Mouse (Mus musculus): ENCODE results near the gene Kcnab1. TPM values are rescaled to one million over a fixed set of nuclear protein-coding genes. Genes with fewer than 3 reads are reported as not detected.
"Not testable (repeated sequence)": the region's sequence is repeated elsewhere in the genome, so short reads cannot be mapped to it uniquely, and the experiment has no call there.

Kcnab1 gene
- polyA plus RNA-seq, 1 experiment from 2014 or later, result 3.8 TPM

GRCm38 (mm10) chr3:65385771-65386170 is 276.6 kb downstream of the Kcnab1 start:
- no peak for ATAC-seq (ENCODE audit: insufficient read depth, low FRiP score)
- Histone ChIP-seq H3K9ac (ENCODE audit: low read length) (no peak overlapping the region), H3K4me2 (ENCODE audit: low read depth, low read length) (no peak overlapping the region), H3K27ac (ENCODE audit: low read length) (no peak overlapping the region), H3K4me3 (replicated peaks; ENCODE audit: low read length) (no peak overlapping the region), H3K4me1 (ENCODE audit: control insufficient read depth, insufficient read depth, low read length) (no peaks in the 10 kb centered on the region; the same call in 1 of the 2 replicates), H3K27me3 (ENCODE audit: control insufficient read depth, insufficient read depth, low read length) (no peaks in the 10 kb centered on the region), H3K36me3 (ENCODE audit: control insufficient read depth, insufficient read depth, low read length) (peaks cover 49% of the 10 kb centered on the region), H3K9me3 (replicated peaks; ENCODE audit: control insufficient read depth, low read length) (no peaks in the 10 kb centered on the region)

GRCm38 (mm10) chr3:65391222-65391783 is 282.1 kb downstream of the Kcnab1 start:
- H3K36me3 ChIP-seq (ENCODE audit: control insufficient read depth, insufficient read depth, low read length), result peaks cover 27% of the 10 kb centered on the region
- peaks cover 3% of the 10 kb centered on the region for H3K4me1 ChIP-seq (ENCODE audit: control insufficient read depth, insufficient read depth, low read length)
- no peaks in the 10 kb centered on the region for H3K27me3 ChIP-seq (ENCODE audit: control insufficient read depth, insufficient read depth, low read length)
- WGBS, result 23% methylated on average over 6 of the region's 6 CpGs
- peak overlapping the region; percentile 79 for H3K4me3 ChIP-seq (replicated peaks; ENCODE audit: low read length)
- ATAC-seq (ENCODE audit: insufficient read depth, low FRiP score), result no peak
- H3K4me2 ChIP-seq (ENCODE audit: low read depth, low read length), result peak overlapping the region; percentile 84
- H3K9me3 ChIP-seq (replicated peaks; ENCODE audit: control insufficient read depth, low read length), result no peaks in the 10 kb centered on the region
- peak overlapping the region; percentile 89 for H3K9ac ChIP-seq (ENCODE audit: low read length)
- H3K27ac ChIP-seq (ENCODE audit: low read length), result peak overlapping the region; percentile 89

DNA sequence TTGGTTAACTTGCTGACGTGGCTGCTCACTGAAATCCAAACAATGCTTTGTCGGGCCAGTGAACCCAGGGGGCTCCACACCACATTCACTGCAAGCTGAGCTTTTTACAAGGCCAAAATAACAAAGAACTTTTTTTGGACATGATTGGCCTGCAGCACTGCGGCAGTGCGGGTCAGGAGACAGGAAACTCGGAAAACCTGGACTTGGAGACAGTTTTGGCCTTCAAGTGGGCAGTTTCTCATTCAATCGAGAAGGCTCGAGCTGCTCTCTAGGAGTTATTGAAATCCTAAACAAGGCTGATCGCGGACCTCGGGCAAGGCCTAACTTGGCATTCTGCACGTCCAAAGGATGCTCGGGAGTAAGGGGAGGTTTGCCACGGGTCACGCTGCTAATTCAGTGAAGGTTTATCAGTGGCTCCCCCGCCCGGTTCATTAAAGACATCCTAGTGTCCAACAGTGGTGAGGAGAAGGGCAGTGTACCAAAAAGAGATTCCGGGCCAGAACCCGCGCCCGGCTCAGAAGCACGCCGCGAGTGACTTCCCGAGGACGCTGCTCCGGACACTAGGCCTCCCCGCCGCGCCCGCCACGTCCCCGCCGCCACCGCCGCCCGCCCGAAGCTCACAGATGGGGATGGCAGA is 282.7 kb downstream of the Kcnab1 start:
- H3K27ac ChIP-seq (ENCODE audit: low read length), result peak overlapping the region; percentile 89
- H3K9me3 ChIP-seq (replicated peaks; ENCODE audit: control insufficient read depth, low read length), result no peaks in the 10 kb centered on the region
- ATAC-seq (ENCODE audit: insufficient read depth, low FRiP score), result peak; percentile 56
- H3K4me1 ChIP-seq (ENCODE audit: control insufficient read depth, insufficient read depth, low read length), result peaks cover 3% of the 10 kb centered on the region
- peak overlapping the region; percentile 79 for H3K4me3 ChIP-seq (replicated peaks; ENCODE audit: low read length)
- H3K4me2 ChIP-seq (ENCODE audit: low read depth, low read length), result peak overlapping the region; percentile 84
- H3K9ac ChIP-seq (ENCODE audit: low read length), result peak overlapping the region; percentile 89
- H3K36me3 ChIP-seq (ENCODE audit: control insufficient read depth, insufficient read depth, low read length), result peaks cover 21% of the 10 kb centered on the region
- WGBS, result 0% methylated on average over 37 of the region's 37 CpGs
- H3K27me3 ChIP-seq (ENCODE audit: control insufficient read depth, insufficient read depth, low read length), result no peaks in the 10 kb centered on the region

- no peaks in the 10 kb centered on the region for H3K9me3 ChIP-seq (replicated peaks; ENCODE audit: control insufficient read depth, low read length)
- WGBS, result under 1% methylated on average over 36 of the region's 36 CpGs
- H3K9ac ChIP-seq (ENCODE audit: low read length), result peak within 1 kb of the TSS; percentile 89
- no peaks in the 10 kb centered on the region for H3K27me3 ChIP-seq (ENCODE audit: control insufficient read depth, insufficient read depth, low read length)
- H3K4me1 ChIP-seq (ENCODE audit: control insufficient read depth, insufficient read depth, low read length), result peaks cover 3% of the 10 kb centered on the region
- peak; percentile 100 for ATAC-seq (ENCODE audit: insufficient read depth, low FRiP score)
- peak within 1 kb of the TSS; percentile 89 for H3K27ac ChIP-seq (ENCODE audit: low read length)
- H3K4me2 ChIP-seq (ENCODE audit: low read depth, low read length), result peak within 1 kb of the TSS; percentile 84
- peak within 1 kb of the TSS; percentile 79 for H3K4me3 ChIP-seq (replicated peaks; ENCODE audit: low read length)
- H3K36me3 ChIP-seq (ENCODE audit: control insufficient read depth, insufficient read depth, low read length), result peaks cover 19% of the 10 kb centered on the region
These were observed 283.2 kb downstream of the Kcnab1 start, which contains the start of gene Ssr3 for GRCm38 (mm10) chr3:65392421-65392817. Gene Ssr3 (minus strand): TSS chr3:65392623.

- H3K27ac ChIP-seq (ENCODE audit: low read length); H3K4me3 ChIP-seq (replicated peaks; ENCODE audit: low read length); H3K36me3 ChIP-seq (ENCODE audit: control insufficient read depth, insufficient read depth, low read length); H3K9me3 ChIP-seq (replicated peaks; ENCODE audit: control insufficient read depth, low read length); H3K27me3 ChIP-seq (ENCODE audit: control insufficient read depth, insufficient read depth, low read length); H3K9ac ChIP-seq (ENCODE audit: low read length); H3K4me1 ChIP-seq (ENCODE audit: control insufficient read depth, insufficient read depth, low read length); ATAC-seq (ENCODE audit: insufficient read depth, low FRiP score); H3K4me2 ChIP-seq (ENCODE audit: low read depth, low read length): not testable (repeated sequence)
- WGBS, result 95% methylated on average over 1 of the region's 1 CpGs
These were observed 285.9 kb downstream of the Kcnab1 start for GRCm38 (mm10) chr3:65395111-65395510.

DNA sequence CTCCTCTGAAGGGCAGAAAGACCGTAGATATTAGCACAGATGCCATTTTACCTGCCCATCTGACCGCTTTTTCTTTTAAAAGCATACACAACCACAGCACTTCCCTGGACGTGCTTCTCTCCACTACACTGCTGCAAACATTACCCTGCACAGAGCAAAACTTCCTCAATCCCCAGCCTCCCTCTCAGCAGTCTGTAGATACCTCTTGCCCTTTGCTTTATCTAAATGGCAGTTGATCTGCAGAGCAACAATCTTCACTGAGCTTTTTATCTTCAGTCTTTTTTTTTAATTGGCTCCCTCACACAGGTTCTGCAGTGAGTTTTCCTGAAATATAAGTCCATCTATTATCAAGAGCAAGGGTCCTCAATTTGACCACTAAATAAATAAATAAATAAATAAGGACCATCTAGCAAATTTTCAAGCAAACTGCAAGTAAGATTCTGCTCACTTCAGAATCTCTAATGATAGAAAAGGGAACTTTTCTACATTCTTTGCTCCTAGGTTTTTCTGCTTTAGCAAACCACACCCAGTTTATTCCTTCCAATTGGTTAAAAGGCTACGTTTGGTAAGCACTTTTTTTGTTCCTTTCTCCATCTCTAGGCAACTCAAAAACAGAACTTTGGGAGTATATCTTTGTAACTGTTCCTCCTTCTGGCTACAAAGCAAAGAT is 287.8 kb downstream of the Kcnab1 start:
- H3K4me1 ChIP-seq (ENCODE audit: control insufficient read depth, insufficient read depth, low read length), result no peaks in the 10 kb centered on the region
- no peaks in the 10 kb centered on the region for H3K9me3 ChIP-seq (replicated peaks; ENCODE audit: control insufficient read depth, low read length)
- H3K4me3 ChIP-seq (replicated peaks; ENCODE audit: low read length), result no peak overlapping the region
- no peak overlapping the region for H3K4me2 ChIP-seq (ENCODE audit: low read depth, low read length)
- H3K27ac ChIP-seq (ENCODE audit: low read length), result no peak overlapping the region
- H3K9ac ChIP-seq (ENCODE audit: low read length), result no peak overlapping the region
- ATAC-seq (ENCODE audit: insufficient read depth, low FRiP score), result no peak
- 71% methylated on average over 4 of the region's 4 CpGs for WGBS
- H3K27me3 ChIP-seq (ENCODE audit: control insufficient read depth, insufficient read depth, low read length), result no peaks in the 10 kb centered on the region
- H3K36me3 ChIP-seq (ENCODE audit: control insufficient read depth, insufficient read depth, low read length), result no peaks in the 10 kb centered on the region

GRCm38 (mm10) chr3:65397566-65397965 is 288.4 kb downstream of the Kcnab1 start:
- no peaks in the 10 kb centered on the region for H3K27me3 ChIP-seq (ENCODE audit: control insufficient read depth, insufficient read depth, low read length)
- no peak overlapping the region for H3K4me3 ChIP-seq (replicated peaks; ENCODE audit: low read length)
- 88% methylated on average over 3 of the region's 3 CpGs for WGBS
- H3K9ac ChIP-seq (ENCODE audit: low read length), result no peak overlapping the region
- H3K9me3 ChIP-seq (replicated peaks; ENCODE audit: control insufficient read depth, low read length), result no peaks in the 10 kb centered on the region
- no peaks in the 10 kb centered on the region for H3K36me3 ChIP-seq (ENCODE audit: control insufficient read depth, insufficient read depth, low read length)
- no peak for ATAC-seq (ENCODE audit: insufficient read depth, low FRiP score)
- H3K4me2 ChIP-seq (ENCODE audit: low read depth, low read length), result no peak overlapping the region
- H3K27ac ChIP-seq (ENCODE audit: low read length), result no peak overlapping the region
- H3K4me1 ChIP-seq (ENCODE audit: control insufficient read depth, insufficient read depth, low read length), result no peaks in the 10 kb centered on the region

DNA sequence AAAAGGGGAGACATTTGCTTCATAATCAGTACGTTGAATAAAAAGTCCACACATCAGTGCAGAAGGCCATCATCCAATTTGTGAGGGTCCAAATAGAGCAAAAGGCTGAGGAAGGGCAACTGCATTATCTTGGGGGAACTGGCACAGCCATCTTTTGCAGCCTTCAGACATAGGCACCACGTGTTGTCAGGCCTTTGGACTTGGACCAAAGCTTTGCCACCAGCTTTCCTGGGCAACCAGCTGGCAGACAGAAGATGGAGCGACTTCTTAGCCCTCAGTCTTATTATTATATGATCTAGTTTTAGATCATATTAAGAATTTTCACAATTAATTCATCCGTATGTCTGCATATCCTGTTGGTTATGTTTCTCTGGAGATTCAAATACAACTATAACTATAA is 296.6 kb downstream of the Kcnab1 start:
- ATAC-seq (ENCODE audit: insufficient read depth, low FRiP score), result no peak
- 75% methylated on average over 4 of the region's 4 CpGs for WGBS
- H3K36me3 ChIP-seq (ENCODE audit: control insufficient read depth, insufficient read depth, low read length), result no peaks in the 10 kb centered on the region

GRCm38 (mm10) chr3:65407891-65408290 is 298.7 kb downstream of the Kcnab1 start:
- no peaks in the 10 kb centered on the region for H3K4me1 ChIP-seq (ENCODE audit: control insufficient read depth, insufficient read depth, low read length)

More for the DNA sequence above, 296.6 kb downstream of the Kcnab1 start:
- no peaks in the 10 kb centered on the region for H3K9me3 ChIP-seq (replicated peaks; ENCODE audit: control insufficient read depth, low read length)
- H3K4me2 ChIP-seq (ENCODE audit: low read depth, low read length), result no peak overlapping the region
- H3K4me3 ChIP-seq (replicated peaks; ENCODE audit: low read length), result no peak overlapping the region
- no peaks in the 10 kb centered on the region for H3K4me1 ChIP-seq (ENCODE audit: control insufficient read depth, insufficient read depth, low read length)
- no peaks in the 10 kb centered on the region for H3K27me3 ChIP-seq (ENCODE audit: control insufficient read depth, insufficient read depth, low read length)
- H3K9ac ChIP-seq (ENCODE audit: low read length), result no peak overlapping the region
- no peak overlapping the region for H3K27ac ChIP-seq (ENCODE audit: low read length)

More at GRCm38 (mm10) chr3:65407891-65408290, 298.7 kb downstream of the Kcnab1 start:
- Histone ChIP-seq H3K36me3 (ENCODE audit: control insufficient read depth, insufficient read depth, low read length) (no peaks in the 10 kb centered on the region), H3K4me2 (ENCODE audit: low read depth, low read length) (no peak overlapping the region), H3K4me3 (replicated peaks; ENCODE audit: low read length) (no peak overlapping the region), H3K27me3 (ENCODE audit: control insufficient read depth, insufficient read depth, low read length) (no peaks in the 10 kb centered on the region), H3K9ac (ENCODE audit: low read length) (no peak overlapping the region), H3K9me3 (replicated peaks; ENCODE audit: control insufficient read depth, low read length) (no peaks in the 10 kb centered on the region), H3K27ac (ENCODE audit: low read length) (no peak overlapping the region)
- ATAC-seq (ENCODE audit: insufficient read depth, low FRiP score), result no peak

Data from stomach, embryonic 16.5 days (tissue).